Comparison of ENCODE assay signal across 23 mouse cellular contexts in genomic region chr5:74684944-74685343, GRCm38 (mm10).
"Had no signal": no experiment of that assay in that cellular context is flagged by ENCODE, and none has a peak within 500 bp of the region (broad histone marks: within the 10 kb centered on the region; RNA-seq: fewer than 3 reads in every experiment).

No protein-coding gene starts in this region.

- DNase-seq: gastrocnemius, postnatal 10 days; gastrocnemius, postnatal 25 days; heart, adult 2 months; kidney, adult 11 months; kidney, adult 2 months; kidney, adult 9 months; kidney, postnatal 14 days; kidney, postnatal 36 days; layer of hippocampus, adult 9-11 months; layer of hippocampus, postnatal 36 days; left cerebral cortex, postnatal 4 days; lung, adult 18-20 months had no signal

- ATAC-seq: hindbrain, postnatal 0 days; intestine, embryonic 16.5 days; liver, embryonic 12.5 days had no signal

- H3K4me3 ChIP-seq: heart, adult 2 months; heart, embryonic 10.5 days; hindbrain, embryonic 13.5 days; hindbrain, embryonic 15.5 days; kidney, embryonic 15.5 days; limb, embryonic 13.5 days; limb, embryonic 15.5 days; liver, embryonic 12.5 days had no signal

- H3K9ac ChIP-seq: hindbrain, embryonic 13.5 days; hindbrain, embryonic 15.5 days; kidney, embryonic 15.5 days; limb, embryonic 13.5 days; limb, embryonic 15.5 days; liver, embryonic 12.5 days; liver, embryonic 14.5 days had no signal

- H3K27me3 ChIP-seq: hindbrain, embryonic 13.5 days; hindbrain, embryonic 15.5 days; kidney, embryonic 15.5 days; limb, embryonic 13.5 days; limb, embryonic 15.5 days; liver, embryonic 12.5 days had no signal

- H3K4me1 ChIP-seq: hindbrain, embryonic 13.5 days; hindbrain, embryonic 15.5 days; kidney, embryonic 15.5 days; limb, embryonic 15.5 days; liver, embryonic 12.5 days had no signal

- H3K27ac ChIP-seq: heart, adult 2 months; heart, embryonic 10.5 days; hindbrain, embryonic 13.5 days; hindbrain, embryonic 15.5 days; hindbrain, postnatal 0 days; kidney, embryonic 15.5 days; kidney, postnatal 0 days; limb, embryonic 13.5 days; limb, embryonic 15.5 days; liver, embryonic 12.5 days; liver, embryonic 14.5 days had no signal

- H3K4me2 ChIP-seq: hindbrain, embryonic 13.5 days; hindbrain, embryonic 15.5 days; kidney, embryonic 15.5 days; limb, embryonic 13.5 days; limb, embryonic 15.5 days; liver, embryonic 12.5 days had no signal

- H3K9me3 ChIP-seq: heart, embryonic 10.5 days; hindbrain, embryonic 13.5 days; hindbrain, embryonic 15.5 days; kidney, embryonic 15.5 days; limb, embryonic 13.5 days; limb, embryonic 15.5 days; liver, embryonic 12.5 days had no signal

- H3K36me3 ChIP-seq: heart, embryonic 10.5 days; hindbrain, embryonic 13.5 days; hindbrain, embryonic 15.5 days; kidney, embryonic 15.5 days; limb, embryonic 13.5 days; limb, embryonic 15.5 days; liver, embryonic 12.5 days had no signal
